Mouse (Mus musculus) right cerebral cortex, postnatal 4 days (tissue): Measurements from ENCODE around the gene Elf5.

ENCODE experiments used
- DNase-seq: peaks from one replicate; pipeline ENCODE4 v3.0.0-alpha.2; 2022

Gene Elf5

DNA sequence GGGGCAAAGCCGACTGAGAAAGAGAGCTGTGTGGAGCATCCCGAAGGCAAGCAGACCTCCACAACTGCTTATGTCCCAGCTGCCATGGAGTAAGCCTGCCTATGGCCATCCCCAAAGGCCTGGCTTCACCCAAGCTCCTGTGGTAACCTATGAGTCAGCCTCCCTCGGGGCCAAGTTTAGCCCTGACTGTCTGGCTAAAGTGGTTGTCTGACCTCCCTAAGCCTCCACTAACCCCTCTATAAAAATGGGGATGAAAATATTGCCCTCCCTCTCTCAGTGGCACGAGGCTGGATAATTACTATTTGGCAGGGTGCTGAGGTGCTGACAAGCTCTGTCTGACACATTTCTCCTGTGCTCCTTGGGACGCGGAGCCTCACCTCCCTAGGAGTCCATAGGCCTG lies at the start of gene Elf5:
Gene Elf5 (plus strand): TSS at position 341 of the 400 bp plus-strand sequence.
- no peak for DNase-seq

- no peak for DNase-seq
These were observed 38.9 kb upstream of the Elf5 start for GRCm38 (mm10) chr2:103372541-103372940.

DNA sequence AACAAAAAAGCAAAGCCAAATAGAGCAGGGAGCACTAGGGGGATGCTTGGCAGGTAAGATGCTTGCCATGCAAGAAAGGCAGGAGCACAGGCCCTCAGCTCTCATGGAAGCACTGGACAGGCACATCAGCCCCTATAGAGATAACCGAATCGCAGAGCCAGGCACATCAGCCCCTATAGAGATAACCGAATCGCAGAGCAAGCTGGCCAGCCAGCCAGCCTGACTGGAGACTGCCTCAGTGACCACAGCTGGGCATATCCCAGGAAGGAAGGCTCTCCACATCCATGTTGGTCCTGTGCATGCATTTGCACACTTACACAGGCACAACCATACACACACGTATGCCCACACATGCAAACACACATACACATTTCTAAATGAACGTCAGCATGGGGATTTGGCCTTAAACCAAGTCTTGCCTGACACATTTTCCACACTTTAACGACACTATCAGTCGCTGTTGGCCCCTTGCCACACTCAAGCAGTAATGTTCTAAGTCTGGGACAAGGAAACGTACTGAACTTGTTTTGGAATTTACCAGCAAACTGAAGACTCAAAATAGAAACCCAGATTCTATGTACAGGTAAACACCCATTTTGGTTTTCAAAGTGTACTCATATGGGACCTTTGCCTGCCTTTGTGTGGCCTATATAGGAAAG lies 31.9 kb upstream of the Elf5 start:
- DNase-seq = peak; percentile 15

- DNase-seq = no peak
These were observed 29.3 kb upstream of the Elf5 start for GRCm38 (mm10) chr2:103382174-103382573.

DNA sequence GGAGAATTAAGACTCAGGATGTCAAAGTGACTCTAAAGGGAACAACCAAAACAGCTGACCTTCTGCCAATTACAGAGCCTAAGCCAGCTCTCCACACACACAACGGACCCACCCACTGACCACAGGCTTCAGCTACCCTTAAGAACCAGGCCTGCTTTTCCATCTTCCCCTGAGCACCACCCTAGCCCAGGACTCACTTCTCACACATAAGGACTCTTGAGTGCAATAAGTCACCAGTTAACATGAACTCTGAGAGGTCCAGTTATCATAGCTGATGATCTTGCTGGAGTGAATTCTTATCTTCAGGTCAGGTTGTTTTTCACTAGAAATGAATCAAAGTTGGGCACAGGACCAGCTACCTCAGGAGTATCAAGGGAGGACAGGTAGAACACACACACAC lies 23.6 kb upstream of the Elf5 start:
- DNase-seq = no peak

- DNase-seq = no peak
These were observed 23.2 kb upstream of the Elf5 start for GRCm38 (mm10) chr2:103388311-103388710.

DNA sequence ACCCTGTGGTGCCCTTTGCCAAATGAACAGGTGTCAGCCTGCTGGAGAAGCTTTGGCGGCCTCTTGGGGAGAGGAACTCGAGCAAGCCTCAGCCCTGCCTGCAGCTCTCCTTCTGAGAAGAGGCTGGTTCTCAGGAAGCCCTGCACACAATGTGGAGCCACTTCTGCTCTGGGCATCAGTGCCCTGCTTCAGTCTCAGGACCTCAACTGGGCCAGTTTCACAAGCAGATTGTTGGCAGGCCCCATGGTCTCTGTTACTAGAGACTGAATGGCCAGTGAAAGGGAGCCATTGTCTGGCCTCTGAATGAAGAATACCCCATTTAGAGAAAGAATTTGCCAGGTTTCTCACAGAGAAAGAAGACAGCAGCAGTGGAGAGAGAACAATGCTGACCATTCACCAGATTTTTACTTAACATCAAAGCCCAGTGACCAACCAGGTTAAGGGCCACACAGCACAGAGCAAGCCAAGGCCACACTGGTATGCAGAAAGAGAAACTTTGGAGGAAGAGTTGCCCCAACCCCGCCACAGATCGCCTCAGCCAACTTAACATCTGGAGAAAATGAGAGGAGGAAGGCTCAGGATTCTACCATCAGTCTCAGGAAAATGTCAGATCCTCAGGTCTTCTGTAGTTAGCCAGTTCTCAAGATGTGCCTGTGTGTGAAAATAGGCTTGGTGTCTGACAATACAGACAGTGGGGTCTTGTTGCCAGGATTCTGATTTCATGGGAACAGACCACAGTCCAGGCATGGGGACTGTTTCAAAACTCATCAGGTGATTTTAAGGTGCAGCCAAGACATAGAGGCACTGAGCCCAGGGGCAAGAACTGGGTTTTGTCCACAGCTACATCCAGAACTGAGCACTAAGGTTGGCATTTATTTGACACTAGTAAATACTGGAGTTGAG lies 21.2 kb upstream of the Elf5 start:
- peak; percentile 10 for DNase-seq

GRCm38 (mm10) chr2:103391626-103392025 lies 19.9 kb upstream of the Elf5 start:
- no peak for DNase-seq

- DNase-seq = no peak
These were observed 13.4 kb upstream of the Elf5 start for GRCm38 (mm10) chr2:103398110-103398509.

GRCm38 (mm10) chr2:103400691-103401090 lies 10.8 kb upstream of the Elf5 start:
- DNase-seq = no peak

GRCm38 (mm10) chr2:103406239-103406638 lies 5.2 kb upstream of the Elf5 start:
- no peak for DNase-seq

GRCm38 (mm10) chr2:103411816-103412215 lies 328 bp downstream of the Elf5 start:
- no peak for DNase-seq

- no peak for DNase-seq
These were observed 1.9 kb downstream of the Elf5 start for GRCm38 (mm10) chr2:103413381-103413780.

DNA sequence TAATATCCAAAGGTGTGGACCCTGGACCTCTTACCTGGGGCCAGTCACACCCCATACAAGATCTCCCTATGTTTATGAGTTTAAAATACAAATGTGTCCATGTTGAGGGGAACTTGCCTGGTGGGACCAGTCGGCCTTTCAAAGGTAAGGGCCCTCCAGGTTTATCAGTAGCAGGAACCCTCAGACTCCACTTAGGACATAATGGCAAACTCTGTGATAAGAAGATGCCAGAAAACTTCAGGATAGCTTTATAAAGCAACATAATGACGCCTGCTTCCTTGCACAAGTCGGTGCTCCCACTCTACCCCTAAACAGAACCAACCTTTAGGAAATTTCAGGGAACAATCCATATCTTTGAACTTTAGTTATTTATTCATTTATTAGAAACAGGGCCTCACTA lies 4.3 kb downstream of the Elf5 start:
- DNase-seq = no peak

DNA sequence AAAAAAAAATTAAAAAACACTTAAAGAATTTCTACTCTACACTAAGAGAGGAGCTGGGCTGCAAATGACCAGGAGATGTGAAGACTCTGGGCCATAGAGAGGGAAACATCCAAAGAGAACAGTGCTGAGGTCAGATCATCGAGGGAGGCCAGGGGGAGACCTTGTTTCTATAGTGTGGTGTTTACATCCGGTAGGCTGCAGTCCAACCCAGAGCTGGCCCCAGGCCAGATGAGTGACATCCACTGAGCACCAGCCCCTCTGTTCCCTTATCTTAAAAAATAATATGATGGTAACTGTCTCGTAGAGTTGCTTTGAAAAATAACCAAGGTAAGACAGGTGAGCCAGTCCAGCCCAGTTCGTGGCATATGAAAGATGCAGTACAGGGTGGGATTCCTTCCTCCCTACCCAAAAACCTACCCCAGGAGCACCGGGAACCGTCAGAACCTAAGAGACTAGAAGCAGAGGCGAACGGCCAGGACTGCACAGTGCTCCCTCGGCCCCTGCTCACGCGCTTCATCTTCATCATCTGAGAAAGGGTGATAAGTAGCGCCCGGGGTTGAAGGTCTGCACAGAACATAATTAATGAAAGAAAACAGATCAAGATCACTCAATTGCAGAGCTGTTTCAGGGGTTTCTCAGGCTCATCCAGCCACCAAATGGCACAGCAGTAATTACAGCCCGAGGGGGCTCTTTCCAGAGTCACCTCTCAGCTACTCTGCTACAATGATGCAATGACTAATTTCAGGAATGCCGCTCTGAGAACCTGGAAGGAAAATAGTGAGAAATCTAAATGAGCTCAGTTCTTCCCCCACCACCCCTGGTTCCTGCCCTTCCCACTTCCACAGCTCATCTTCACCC lies 9.4 kb downstream of the Elf5 start:
- DNase-seq = no peak

- DNase-seq = no peak
These were observed 12.4 kb downstream of the Elf5 start for GRCm38 (mm10) chr2:103423884-103424283.

- peak; percentile 74 for DNase-seq
These were observed 13.0 kb downstream of the Elf5 start for GRCm38 (mm10) chr2:103424349-103425026.

- no peak for DNase-seq
These were observed 14.1 kb downstream of the Elf5 start for GRCm38 (mm10) chr2:103425456-103426063.

- DNase-seq = no peak
These were observed 16.9 kb downstream of the Elf5 start for GRCm38 (mm10) chr2:103428356-103428755.

DNA sequence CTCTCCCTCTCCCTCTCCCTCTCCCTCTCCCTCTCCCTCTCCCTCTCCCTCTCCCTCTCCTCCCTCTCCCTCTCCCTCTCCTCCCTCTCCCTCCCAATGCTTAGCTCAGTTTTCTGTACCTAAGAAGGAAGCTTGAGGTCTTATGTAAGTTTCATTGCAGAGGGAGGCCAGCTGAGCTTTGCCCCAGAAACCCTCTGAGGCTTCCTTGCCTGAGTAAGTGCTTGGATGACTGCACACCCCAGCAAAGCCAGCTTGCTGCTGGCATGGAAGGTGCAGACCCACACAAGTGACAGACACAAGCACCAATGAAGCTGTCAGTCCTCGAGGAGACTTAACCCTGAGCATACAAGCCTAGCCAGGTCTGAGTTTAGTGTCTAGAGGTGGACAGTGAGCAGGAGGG lies 19.2 kb downstream of the Elf5 start:
- DNase-seq = no peak

GRCm38 (mm10) chr2:103432695-103433275 lies 21.3 kb downstream of the Elf5 start:
- no peak for DNase-seq

DNA sequence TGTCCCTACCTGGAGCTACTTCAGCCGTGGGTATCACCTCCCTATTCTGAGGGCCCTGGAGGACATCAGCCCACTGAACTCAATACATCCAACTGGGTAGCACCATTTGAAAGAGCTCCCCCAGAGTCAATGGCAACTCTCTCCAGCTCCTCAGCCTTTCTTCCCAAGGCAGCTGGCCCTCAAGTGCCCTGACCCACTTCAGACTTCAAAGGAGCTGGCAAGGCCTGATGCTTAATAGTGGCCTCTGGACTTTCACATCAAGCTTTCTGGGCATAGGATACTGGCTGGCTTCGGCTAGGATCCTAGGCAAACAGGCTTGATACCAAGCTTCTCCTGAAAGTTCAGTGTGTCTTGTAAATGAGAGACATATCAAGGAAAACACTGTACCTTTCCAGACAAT lies 23.6 kb downstream of the Elf5 start:
- no peak for DNase-seq
